Mouse (Mus musculus) embryonic facial prominence, embryonic 15.5 days (tissue): ENCODE results near the gene Olfr1466. TPM values are rescaled to one million over a fixed set of nuclear protein-coding genes. Genes with fewer than 3 reads are reported as not detected.

Experiments used
- ATAC-seq: fragments of 200-750 bp; cut with Nextera tagmentation; 2 replicates; pipeline ENCODE4 v1.8.0; 2017; ENCODE audit warnings: low read depth, moderate TSS enrichment; ENCODE audit not compliant: insufficient number of reproducible peaks, low FRiP score, low TSS enrichment
- H3K27ac ChIP-seq: fragments of 300-500 bp; sonication (generic); replicated peaks from 2 replicates; pipeline ENCODE4 v1.5.1; 2015; ENCODE audit warnings: mild to moderate bottlenecking, inconsistent platforms
- H3K27me3 ChIP-seq: fragments of 300-500 bp; sonication (generic); 2 replicates; pipeline ENCODE4 v1.6.1; 2015; ENCODE audit warnings: inconsistent platforms
- H3K36me3 ChIP-seq: fragments of 300-500 bp; sonication (generic); 2 replicates; pipeline ENCODE4 v1.6.1; 2015; ENCODE audit warnings: mild to moderate bottlenecking, inconsistent platforms
- H3K4me1 ChIP-seq: fragments of 300-500 bp; sonication (generic); 2 replicates; pipeline ENCODE4 v1.6.1; 2015; ENCODE audit warnings: inconsistent platforms
- H3K4me2 ChIP-seq: fragments of 300-500 bp; sonication (generic); replicated peaks from 2 replicates; pipeline ENCODE4 v1.6.1; 2015; ENCODE audit warnings: mild to moderate bottlenecking, inconsistent platforms
- H3K4me3 ChIP-seq: fragments of 300-500 bp; sonication (generic); replicated peaks from 2 replicates; pipeline ENCODE4 v1.5.1; 2015; ENCODE audit warnings: mild to moderate bottlenecking, inconsistent platforms
- H3K9ac ChIP-seq: fragments of 300-500 bp; sonication (generic); 2 replicates; pipeline ENCODE4 v1.6.1; 2015; ENCODE audit warnings: inconsistent platforms
- H3K9me3 ChIP-seq: fragments of 300-500 bp; sonication (generic); replicated peaks from 2 replicates; pipeline ENCODE4 v1.6.1; 2016; ENCODE audit warnings: inconsistent platforms
- WGBS: fragments of 180-500 bp; shearing (Covaris S2); methylation state at CpG from one replicate; pipeline ENCODE4 v1.1.7; 2015; 5-methylcytosine and 5-hydroxymethylcytosine counted together
- polyA plus RNA-seq: library from polyadenylated mRNA; unstranded; fragments of >200 nt; fragmentation: Nextera tagmentation; extraction: Ambion mirVana; gene quantifications from 2 replicates; pipeline ENCODE4 v1.2.1, GENCODE M21; 2015

The Olfr1466 gene
- not detected in 2 replicates for polyA plus RNA-seq

DNA sequence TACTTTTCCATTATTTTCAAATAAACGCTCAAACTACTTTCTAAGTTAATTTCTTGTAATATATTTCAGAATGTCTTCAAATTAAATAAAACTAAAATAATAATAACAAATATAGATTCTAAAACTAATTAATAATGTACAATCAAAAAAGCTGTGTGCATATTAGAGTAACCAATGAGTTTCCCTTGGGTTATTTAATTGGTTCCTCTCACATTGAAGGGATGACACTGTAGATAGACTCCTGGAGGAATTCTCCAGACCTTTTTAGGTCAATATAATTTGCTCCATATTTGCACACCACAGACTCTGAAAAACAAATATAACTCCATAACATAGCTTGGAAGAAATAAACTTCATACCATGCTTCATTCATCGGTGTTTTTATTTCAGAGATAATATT is at the start of gene Olfr1466:
Gene Olfr1466 (plus strand): TSS at position 301 of the 400 bp plus-strand sequence.
- 90% methylated on average over 2 of the region's 2 CpGs for WGBS
- no peaks in the 10 kb centered on the region for H3K9me3 ChIP-seq
- H3K4me1 ChIP-seq, result no peaks in the 10 kb centered on the region
- no peak within 1 kb of the TSS for H3K9ac ChIP-seq
- no peak for ATAC-seq
- H3K4me3 ChIP-seq, result no peak within 1 kb of the TSS
- H3K27me3 ChIP-seq, result no peaks in the 10 kb centered on the region
- H3K4me2 ChIP-seq, result no peak within 1 kb of the TSS
- H3K36me3 ChIP-seq, result no peaks in the 10 kb centered on the region
- no peak within 1 kb of the TSS for H3K27ac ChIP-seq

DNA sequence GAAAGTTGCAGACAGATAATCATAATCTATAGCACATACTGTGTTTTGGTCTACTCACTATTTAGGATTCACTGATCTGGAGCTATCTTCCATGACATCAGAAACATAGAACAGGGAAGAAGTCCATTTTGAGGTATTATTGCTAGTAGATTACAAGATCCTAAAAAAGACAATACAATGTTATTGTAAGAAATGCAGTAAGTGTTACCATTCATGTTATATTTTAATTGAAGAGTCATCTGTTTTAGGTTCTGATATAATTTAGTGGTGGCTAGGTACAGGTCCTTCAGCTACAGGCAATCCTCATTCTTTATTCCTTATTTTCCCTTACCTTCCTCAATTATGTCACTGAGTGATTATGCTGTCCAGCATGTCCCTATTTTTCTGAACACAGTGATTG is 23.2 kb upstream of the Olfr1466 start, which contains the start of gene Olfr1465:
Gene Olfr1465 (minus strand): TSS at position 101 of the 400 bp plus-strand sequence.
- Histone ChIP-seq H3K27me3 (no peaks in the 10 kb centered on the region), H3K9me3 (peaks cover 3% of the 10 kb centered on the region; the same call in 1 of the 2 replicates), H3K9ac (no peak within 1 kb of the TSS), H3K4me1 (no peaks in the 10 kb centered on the region), H3K27ac (no peak within 1 kb of the TSS), H3K36me3 (no peaks in the 10 kb centered on the region), H3K4me2 (no peak within 1 kb of the TSS), H3K4me3 (no peak within 1 kb of the TSS)
- ATAC-seq, result no peak

DNA sequence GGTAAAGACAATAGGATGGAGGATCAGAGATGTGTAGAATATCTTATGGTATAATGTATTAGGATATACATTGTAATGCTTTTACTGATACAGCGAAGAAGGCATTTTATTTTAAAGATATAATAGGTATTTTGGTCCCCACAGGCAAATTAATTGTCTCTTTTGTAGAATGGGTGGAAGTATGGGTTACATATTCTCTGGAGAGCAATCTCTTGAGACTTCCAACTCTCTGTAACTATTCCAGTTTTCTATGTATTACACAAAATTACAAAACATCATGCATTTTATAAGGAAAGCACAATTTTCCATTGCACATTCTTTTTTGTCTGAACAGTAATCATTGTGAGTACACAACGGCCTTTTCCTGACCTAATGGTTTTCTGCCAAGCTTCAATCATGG is 23.3 kb downstream of the Olfr1466 start, which contains the start of gene Olfr1467:
Gene Olfr1467 (plus strand): TSS at position 301 of the 400 bp plus-strand sequence.
- no peak within 1 kb of the TSS for H3K9ac ChIP-seq
- no peak within 1 kb of the TSS for H3K4me3 ChIP-seq
- H3K27me3 ChIP-seq, result no peaks in the 10 kb centered on the region
- no peak within 1 kb of the TSS for H3K27ac ChIP-seq
- no peaks in the 10 kb centered on the region for H3K4me1 ChIP-seq
- H3K9me3 ChIP-seq, result no peaks in the 10 kb centered on the region
- no peak within 1 kb of the TSS for H3K4me2 ChIP-seq
- 68% methylated on average over 2 of the region's 2 CpGs for WGBS
- no peak for ATAC-seq
- H3K36me3 ChIP-seq, result no peaks in the 10 kb centered on the region

Other genes starting within 250 kb of the Olfr1466 start
- not detected in 2 replicates for gene Olfr1457, start 241.0 kb upstream of the Olfr1466 start, polyA plus RNA-seq
- not detected in 2 replicates for gene Olfr1458, start 232.1 kb upstream of the Olfr1466 start, polyA plus RNA-seq
- not detected in 2 replicates for gene Olfr1459, start 189.3 kb upstream of the Olfr1466 start, polyA plus RNA-seq
- not detected in 2 replicates for gene Olfr1461, start 175.9 kb upstream of the Olfr1466 start, polyA plus RNA-seq
- gene Olfr1462, start 153.1 kb upstream of the Olfr1466 start, polyA plus RNA-seq, result not detected in 2 replicates
- 0.12 TPM in 1 of 2 replicates, not detected in the other for gene Olfr1463, start 107.5 kb upstream of the Olfr1466 start, polyA plus RNA-seq
- gene Olfr1465, start 23.3 kb upstream of the Olfr1466 start, polyA plus RNA-seq, result not detected in 2 replicates
- gene Olfr1467, start 23.4 kb downstream of the Olfr1466 start, polyA plus RNA-seq, result not detected in 2 replicates
- gene Olfr1469, start 69.0 kb downstream of the Olfr1466 start, polyA plus RNA-seq, result not detected in 2 replicates
- gene Olfr1471, start 104.5 kb downstream of the Olfr1466 start, polyA plus RNA-seq, result not detected in 2 replicates
- gene Olfr1472, start 117.2 kb downstream of the Olfr1466 start, polyA plus RNA-seq, result not detected in 2 replicates
- gene Olfr1474, start 130.7 kb downstream of the Olfr1466 start, polyA plus RNA-seq, result not detected in 2 replicates
- gene Olfr1475, start 141.3 kb downstream of the Olfr1466 start, polyA plus RNA-seq, result not detected in 2 replicates
- gene Olfr1477, start 161.7 kb downstream of the Olfr1466 start, polyA plus RNA-seq, result not detected in 2 replicates
- gene Olfr1480, start 189.1 kb downstream of the Olfr1466 start, polyA plus RNA-seq, result not detected in 2 replicates
- not detected in 2 replicates for gene Olfr1484, start 244.6 kb downstream of the Olfr1466 start, polyA plus RNA-seq